ENCODE assay signal across 13 mouse cellular contexts in the genomic region with DNA sequence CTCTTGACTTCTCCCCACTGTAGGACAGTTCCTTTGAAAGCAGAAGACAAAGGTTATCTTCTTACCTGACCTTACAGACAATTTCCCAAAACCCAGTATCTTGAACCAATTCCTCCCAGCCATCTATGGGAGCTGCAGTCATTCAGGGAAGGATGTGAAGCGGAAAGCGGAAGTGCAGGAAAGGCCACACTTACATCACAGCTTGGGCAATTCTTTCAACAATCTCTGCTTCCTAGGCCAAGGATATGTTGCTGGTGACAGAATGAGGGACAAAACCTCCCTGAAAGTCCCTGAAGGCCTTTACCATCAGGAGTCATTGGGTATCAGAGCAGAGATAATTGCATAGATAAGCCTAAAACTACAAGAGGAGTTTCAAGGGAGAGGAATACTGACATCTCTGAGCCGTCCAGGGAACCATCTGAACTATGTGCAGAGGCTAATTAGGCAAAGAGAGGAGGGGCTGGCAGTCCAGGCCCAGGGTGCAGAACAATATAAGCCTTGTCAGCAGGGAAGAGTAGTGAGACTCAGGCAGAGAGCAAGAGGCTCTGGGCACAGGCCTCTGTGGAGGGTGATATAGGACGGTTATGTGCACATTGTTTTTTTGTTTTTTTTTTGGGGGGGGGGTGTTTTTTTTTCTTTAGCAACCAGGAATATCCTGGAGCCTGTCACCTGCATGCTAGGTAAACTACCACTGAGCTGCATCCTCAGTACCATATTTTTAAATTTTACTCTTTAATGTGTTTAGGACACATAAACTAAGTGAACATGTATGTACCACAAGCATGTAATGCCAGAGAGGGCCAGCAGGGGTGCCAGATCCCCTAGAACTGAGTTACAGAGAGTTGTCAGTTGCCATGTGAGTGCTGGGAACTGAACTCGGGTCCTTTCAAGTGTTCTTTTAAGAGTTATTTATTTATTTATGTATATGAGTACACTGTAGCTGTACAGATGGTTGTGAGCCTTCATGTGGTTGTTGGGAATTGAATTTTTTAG. TPM values are rescaled to one million over a fixed set of nuclear protein-coding genes. Genes with fewer than 3 reads are reported as not detected.
A peak's percentile ranks its signal among the peaks of the same experiment; 100 is the strongest.
DNase-seq lines count a peak whose midpoint lies in the region; ATAC-seq and TF ChIP-seq lines count a peak whose summit lies in the region.
"Had no signal": no experiment of that assay in that cellular context is flagged by ENCODE, and none has a peak within 500 bp of the region (broad histone marks: within the 10 kb centered on the region; RNA-seq: fewer than 3 reads in every experiment).

No protein-coding gene starts in this region.

- intact Hi-C loops in heart, postnatal 25 days (cut with DNase I), result no loop called here

- DNase-seq in adrenal gland, adult 8-10 months, result peak; percentile 25
- DNase-seq in adrenal gland, postnatal 10 days, result no peak
- no peak for DNase-seq in layer of hippocampus, adult 2 months (ENCODE audit: low spot score in 2 of 2)
- DNase-seq in layer of hippocampus, adult 11-12 months (ENCODE audit: low spot score), result no peak
- no peak for DNase-seq in heart, postnatal 25 days (ENCODE audit: low spot score)
- no peak for DNase-seq in testis, postnatal 10 days (ENCODE audit: low spot score)
- DNase-seq: adrenal gland, postnatal 25 days; kidney, postnatal 36 days had no signal

- peaks cover 40% of the 10 kb centered on the region for H3K36me3 ChIP-seq in E14TG2a.4 (ENCODE audit: insufficient read depth, low read length)
- H3K36me3 ChIP-seq in intestine, postnatal 0 days (ENCODE audit: control insufficient read depth, insufficient read depth), result peaks cover 18% of the 10 kb centered on the region
- H3K36me3 ChIP-seq: heart, embryonic 15.5 days had no signal

- peaks cover 61% of the 10 kb centered on the region for H3K4me1 ChIP-seq in E14TG2a.4 (replicated peaks; ENCODE audit: low read depth, low read length)
- H3K4me1 ChIP-seq in intestine, postnatal 0 days (replicated peaks; ENCODE audit: control insufficient read depth, insufficient read depth, low read length), result no peaks in the 10 kb centered on the region
- H3K4me1 ChIP-seq: limb, embryonic 13.5 days had no signal

- H3K9ac ChIP-seq in intestine, postnatal 0 days (ENCODE audit: low read depth, low read length), result no peak overlapping the region
- H3K9ac ChIP-seq: heart, embryonic 15.5 days; limb, embryonic 13.5 days had no signal

- peak; percentile 55 for TF ChIP-seq CTCF in layer of hippocampus, adult 2 months (conservative IDR thresholded peaks at IDR 0.05)
- TF ChIP-seq CTCF in E14TG2a.4 (conservative IDR thresholded peaks at IDR 0.05; ENCODE audit: low read length), result peak; percentile 53
- peak; percentile 32; the same call in 1 of the 2 replicates for TF ChIP-seq CTCF in intestine, postnatal 0 days (IDR thresholded peaks at IDR 0.05; ENCODE audit: low read depth)

- ATAC-seq in intestine, postnatal 0 days, result no peak

- H3K4me3 ChIP-seq in layer of hippocampus, adult 2 months, result no peak overlapping the region
- no peak overlapping the region for H3K4me3 ChIP-seq in E14TG2a.4 (replicated peaks; ENCODE audit: low read length)
- no peak overlapping the region for H3K4me3 ChIP-seq in intestine, postnatal 0 days (ENCODE audit: low read depth, low read length)
- H3K4me3 ChIP-seq: heart, embryonic 15.5 days; limb, embryonic 13.5 days had no signal

- H3K9me3 ChIP-seq in E14TG2a.4 (ENCODE audit: low read length), result no peaks in the 10 kb centered on the region
- no peaks in the 10 kb centered on the region for H3K9me3 ChIP-seq in intestine, postnatal 0 days (ENCODE audit: control insufficient read depth)
- H3K9me3 ChIP-seq: heart, embryonic 15.5 days; limb, embryonic 13.5 days had no signal

- WGBS in intestine, postnatal 0 days, result 86% methylated on average over 5 of the region's 5 CpGs

- H3K27ac ChIP-seq in layer of hippocampus, adult 2 months, result peak overlapping the region; percentile 72
- no peak overlapping the region for H3K27ac ChIP-seq in intestine, postnatal 0 days (ENCODE audit: low read depth, low read length)
- H3K27ac ChIP-seq: heart, embryonic 15.5 days; limb, embryonic 13.5 days had no signal

- no peak overlapping the region for H3K4me2 ChIP-seq in intestine, postnatal 0 days (replicated peaks; ENCODE audit: low read depth)
- H3K4me2 ChIP-seq: heart, embryonic 15.5 days; limb, embryonic 13.5 days; midbrain, embryonic 11.5 days had no signal

- no peaks in the 10 kb centered on the region for H3K27me3 ChIP-seq in E14TG2a.4 (ENCODE audit: insufficient read depth, low read length)
- no peaks in the 10 kb centered on the region for H3K27me3 ChIP-seq in intestine, postnatal 0 days (replicated peaks; ENCODE audit: control insufficient read depth, insufficient read depth, low read length)
- H3K27me3 ChIP-seq: heart, embryonic 15.5 days; limb, embryonic 13.5 days had no signal

RNA-seq across cellular contexts. Expression of a gene that starts 26.1 kb away (rescaled TPM):
- total RNA-seq in adrenal gland, adult 8-10 months (2022), result 10 to 100 TPM; 19.4 to 36.8 (median 32.2) TPM
- total RNA-seq in adrenal gland, postnatal 10 days (2021), result 10 to 100 TPM; 23.8 to 33.2 TPM
- 100 to 1,000 TPM in 1 of 2 experiments, 10 to 100 TPM in 1; 97.6 to 117 TPM for total RNA-seq in layer of hippocampus, adult 2 months (2021)
- polyA plus RNA-seq in intestine, postnatal 0 days (2015; fragmentation: Nextera tagmentation; extraction: Ambion mirVana), result 68.4 and 82.1 TPM in 2 replicates
- 10 to 100 TPM; 17.2 to 18.5 TPM for total RNA-seq in heart, postnatal 25 days (2021)

RNA-seq across cellular contexts. Expression of a gene that starts 52.7 kb away (rescaled TPM):
- 10 to 100 TPM; 17.2 to 28.2 (median 25.1) TPM for total RNA-seq in adrenal gland, adult 8-10 months (2022)
- total RNA-seq in adrenal gland, postnatal 10 days (2021), result 10 to 100 TPM; 13.3 to 17.8 TPM
- 10 to 100 TPM; 35.9 to 41.5 TPM for total RNA-seq in layer of hippocampus, adult 2 months (2021)
- polyA plus RNA-seq in intestine, postnatal 0 days (2015; fragmentation: Nextera tagmentation; extraction: Ambion mirVana), result 6.5 and 6.8 TPM in 2 replicates
- total RNA-seq in heart, postnatal 25 days (2021), result 10 to 100 TPM; 39.4 to 42.4 TPM
